Mouse (Mus musculus): ENCODE measurements around the gene Zscan26.
"Not testable (repeated sequence)": the region's sequence is repeated elsewhere in the genome, so short reads cannot be mapped to it uniquely, and the experiment has no call there.

The Zscan26 gene

GRCm38 (mm10) chr13:21453449-21453848, at the start of gene Zscan26:
TSS of gene Zscan26 (minus strand) at chr13:21453730.
- peak; percentile 90 to 91 for DNase-seq (ENCODE audit: low spot score in 2 of 2)

GRCm38 (mm10) chr13:21502296-21502695, 48.8 kb upstream of the Zscan26 start:
- DNase-seq (ENCODE audit: low spot score in 2 of 2), result no peak

GRCm38 (mm10) chr13:21501182-21501581, 47.7 kb upstream of the Zscan26 start, which contains the start of gene Gm11273:
TSS of gene Gm11273 (minus strand) at chr13:21501418.
- DNase-seq (ENCODE audit: low spot score in 2 of 2), result not testable (repeated sequence)

GRCm38 (mm10) chr13:21495080-21495479, 41.5 kb upstream of the Zscan26 start, which contains the start of gene AK157302:
TSS of gene AK157302 (plus strand) at chr13:21495223.
- DNase-seq (ENCODE audit: low spot score in 2 of 2), result no peak

GRCm38 (mm10) chr13:21492847-21493246, 39.3 kb upstream of the Zscan26 start:
- no peak for DNase-seq (ENCODE audit: low spot score in 2 of 2)

- no peak for DNase-seq (ENCODE audit: low spot score in 2 of 2)
Observed at GRCm38 (mm10) chr13:21486881-21487280, 33.4 kb upstream of the Zscan26 start.

GRCm38 (mm10) chr13:21478759-21479670, 25.5 kb upstream of the Zscan26 start, which contains the start of the genes Zkscan4 and Gm10065:
TSS of gene Zkscan4 (plus strand) at chr13:21478907.
TSS of gene Gm10065 (minus strand) at chr13:21479441.
- DNase-seq (ENCODE audit: low spot score in 2 of 2), result peak; percentile 62 to 65

- DNase-seq (ENCODE audit: low spot score in 2 of 2), result no peak
Observed at GRCm38 (mm10) chr13:21472427-21472826, 18.9 kb upstream of the Zscan26 start.

- DNase-seq (ENCODE audit: low spot score in 2 of 2), result no peak
Observed at GRCm38 (mm10) chr13:21469097-21469496, 15.6 kb upstream of the Zscan26 start.

- DNase-seq (ENCODE audit: low spot score in 2 of 2), result peak; percentile 83 to 86
Observed at GRCm38 (mm10) chr13:21468061-21469019, 14.8 kb upstream of the Zscan26 start, which contains the start of gene Nkapl. TSS of gene Nkapl (minus strand) at chr13:21468509.

- no peak for DNase-seq (ENCODE audit: low spot score in 2 of 2)
Observed at GRCm38 (mm10) chr13:21467336-21467735, 13.8 kb upstream of the Zscan26 start.

GRCm38 (mm10) chr13:21462516-21462915, 9.0 kb upstream of the Zscan26 start:
- DNase-seq (ENCODE audit: low spot score in 2 of 2), result not testable (repeated sequence)

GRCm38 (mm10) chr13:21456347-21456746, 2.8 kb upstream of the Zscan26 start:
- DNase-seq (ENCODE audit: low spot score in 2 of 2), result no peak

GRCm38 (mm10) chr13:21454133-21454532, 603 bp upstream of the Zscan26 start:
- DNase-seq (ENCODE audit: low spot score in 2 of 2), result no peak

GRCm38 (mm10) chr13:21453042-21453441, 488 bp downstream of the Zscan26 start:
- peak in 1 of 2 experiments; percentile 3 for DNase-seq (ENCODE audit: low spot score in 2 of 2)

- no peak for DNase-seq (ENCODE audit: low spot score in 2 of 2)
Observed at GRCm38 (mm10) chr13:21447856-21448614, 5.5 kb downstream of the Zscan26 start.

GRCm38 (mm10) chr13:21446796-21447195, 6.7 kb downstream of the Zscan26 start:
- no peak for DNase-seq (ENCODE audit: low spot score in 2 of 2)

- no peak for DNase-seq (ENCODE audit: low spot score in 2 of 2)
Observed at GRCm38 (mm10) chr13:21441207-21441572, 12.3 kb downstream of the Zscan26 start.

GRCm38 (mm10) chr13:21440503-21441206, 12.9 kb downstream of the Zscan26 start, which contains the start of gene Pgbd1:
TSS of gene Pgbd1 (minus strand) at chr13:21441058.
- DNase-seq (ENCODE audit: low spot score in 2 of 2), result peak; percentile 26 to 48

- DNase-seq (ENCODE audit: low spot score in 2 of 2), result no peak
Observed at GRCm38 (mm10) chr13:21435476-21435875, 18.1 kb downstream of the Zscan26 start.
